Mouse (Mus musculus): Measurements from ENCODE around the gene Fbxo21.

Fbxo21 gene

DNA sequence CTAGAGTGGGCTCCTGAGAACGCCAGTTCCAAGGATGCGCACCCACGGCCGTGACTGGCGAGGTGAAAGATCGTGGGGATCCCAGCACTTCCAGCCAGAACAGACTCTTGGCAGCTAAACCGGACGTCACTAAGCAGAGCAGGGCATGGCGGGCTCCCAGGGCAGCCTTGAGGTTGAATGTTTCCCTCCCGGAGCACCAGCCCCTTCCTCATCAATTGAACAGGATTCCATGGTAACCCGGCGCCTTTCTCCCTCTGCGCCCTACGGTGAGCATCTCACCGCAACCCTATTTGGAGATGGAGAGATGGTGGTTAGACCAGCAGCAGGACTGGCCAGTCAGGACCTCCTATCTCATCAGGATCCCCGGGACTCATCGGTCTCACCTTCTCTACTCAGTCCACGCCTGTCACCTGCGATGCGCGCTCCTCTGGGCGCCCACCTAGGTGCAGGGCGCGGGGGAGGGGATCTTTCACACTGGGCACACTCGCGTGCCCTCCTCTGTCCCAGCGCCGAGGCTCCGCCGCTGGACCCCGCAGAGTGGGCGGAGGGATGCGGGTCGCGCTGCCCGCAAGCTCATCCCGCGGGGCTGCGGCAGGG lies 50.7 kb downstream of the Fbxo21 start:
- no peak for DNase-seq

DNA sequence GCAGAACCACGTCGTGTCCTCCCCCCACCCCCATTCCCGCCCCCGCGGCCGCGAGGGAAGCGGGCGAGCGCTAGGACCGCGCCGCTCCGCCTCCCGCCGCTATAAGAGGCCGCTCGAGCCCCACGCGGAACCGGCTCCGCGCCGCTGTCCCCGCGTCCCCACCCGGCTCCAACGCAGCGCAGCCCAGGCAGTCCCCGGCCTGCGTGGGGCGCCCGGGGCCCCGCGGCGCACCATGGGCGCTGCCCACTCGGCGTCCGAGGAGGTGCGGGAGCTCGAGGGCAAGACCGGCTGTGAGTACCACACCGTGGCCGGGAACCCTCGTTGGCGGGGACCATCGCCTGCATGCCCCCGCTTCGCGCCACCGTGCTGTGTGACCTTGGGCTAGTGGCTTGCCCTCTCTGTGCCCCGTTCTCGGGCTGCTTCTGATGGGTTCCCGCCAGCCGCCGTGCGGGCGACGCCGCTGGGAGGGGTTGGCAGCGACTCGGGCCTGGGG lies 51.2 kb downstream of the Fbxo21 start, which contains the start of gene Tesc:
Tesc (plus strand) TSS at position 46 of the 493 bp plus-strand sequence.
- no peak for DNase-seq

- DNase-seq = peak; percentile 96
Observed at GRCm38 (mm10) chr5:118028191-118029034, 51.9 kb downstream of the Fbxo21 start.

GRCm38 (mm10) chr5:118029035-118029408 lies 52.5 kb downstream of the Fbxo21 start:
- no peak for DNase-seq

DNA sequence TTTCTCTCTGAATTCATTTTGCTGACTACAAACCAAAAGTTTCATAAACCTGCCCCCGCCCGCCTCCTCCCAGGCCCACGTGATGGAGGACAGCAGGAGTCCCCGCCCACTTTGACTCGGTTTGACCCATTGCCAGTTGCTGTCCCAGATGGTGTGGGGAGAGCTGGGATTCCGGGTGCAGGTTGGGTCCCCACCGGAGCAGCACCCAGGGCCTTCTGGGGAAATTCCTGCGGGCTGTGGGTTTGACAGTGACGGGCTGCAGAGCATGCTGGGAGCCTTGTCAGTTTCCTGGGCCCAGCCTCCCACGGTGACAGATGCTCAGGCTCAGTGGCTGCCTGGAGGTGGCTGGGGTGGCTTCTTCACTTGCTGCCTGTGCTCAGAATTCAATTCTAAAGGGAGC lies 52.9 kb downstream of the Fbxo21 start:
- no peak for DNase-seq

DNA sequence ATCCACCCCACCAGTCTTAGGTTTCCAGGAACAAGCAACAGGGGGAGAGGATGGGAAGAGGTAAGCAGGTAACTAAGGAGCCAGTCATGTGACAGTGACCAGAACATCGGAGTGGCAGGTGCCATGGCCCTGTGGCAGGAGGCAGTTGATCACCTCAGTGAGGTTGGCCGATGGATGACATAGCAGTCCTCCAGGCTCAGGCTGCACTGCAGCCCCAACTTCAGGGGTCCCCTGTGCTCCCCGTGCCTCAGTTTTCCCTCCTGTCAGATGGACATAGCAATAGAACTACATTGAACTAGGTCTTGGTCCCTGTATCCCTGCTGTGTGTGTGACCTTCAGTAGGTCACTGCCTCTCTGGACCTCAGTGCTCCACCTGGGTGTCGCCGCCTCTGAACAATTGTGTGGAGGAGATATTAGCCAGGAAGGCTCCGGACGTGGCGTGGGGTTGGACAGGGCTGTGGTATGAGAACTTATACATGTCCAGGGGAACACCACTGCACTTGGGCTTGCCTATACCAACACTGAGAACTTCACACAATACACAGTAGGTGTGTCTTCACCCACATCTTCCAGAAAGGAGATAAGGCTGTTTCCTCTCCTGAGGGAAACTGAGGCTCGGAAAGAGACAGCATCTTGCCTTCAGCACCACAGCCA lies 53.6 kb downstream of the Fbxo21 start:
- DNase-seq = no peak

DNA sequence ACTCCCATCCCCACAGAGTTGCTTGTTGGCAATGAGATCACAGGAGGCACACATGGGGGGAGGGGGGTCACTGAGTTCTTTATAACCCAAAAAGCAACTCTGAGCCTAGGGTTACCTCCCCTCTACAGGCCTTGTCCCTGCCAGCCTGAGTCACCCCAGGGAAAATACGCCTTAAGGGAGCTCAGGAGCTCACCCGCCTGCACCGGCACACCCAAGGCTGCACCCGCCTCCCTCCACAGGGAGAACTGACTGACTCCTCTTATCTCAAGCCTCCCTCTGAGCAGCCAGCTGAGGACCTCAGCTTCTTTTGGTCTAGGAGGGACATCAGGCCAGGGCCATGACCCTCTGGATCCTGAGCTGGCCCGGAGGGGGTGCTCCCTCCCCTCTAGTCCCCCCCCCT lies 54.5 kb downstream of the Fbxo21 start:
- no peak for DNase-seq

DNA sequence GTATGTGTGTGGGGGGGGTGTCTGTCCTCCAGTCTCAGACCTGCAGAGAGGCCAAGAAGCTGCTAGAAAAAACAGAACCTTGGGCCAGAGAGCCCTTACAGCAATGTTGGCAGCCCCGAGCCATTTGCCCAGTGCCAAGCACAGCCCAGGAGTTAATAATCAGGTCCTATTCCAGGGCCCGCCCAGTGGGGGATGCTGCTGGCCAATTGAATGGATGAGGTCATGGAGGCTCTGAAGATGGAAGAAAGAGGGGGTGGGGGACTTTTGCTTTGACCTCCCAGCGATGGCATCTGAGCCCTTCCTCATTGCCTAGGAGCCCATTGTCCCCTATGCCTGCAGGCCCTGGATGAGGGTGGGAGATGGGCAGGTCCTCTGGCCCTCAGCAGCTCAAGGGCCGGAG lies 55.0 kb downstream of the Fbxo21 start:
- no peak for DNase-seq

GRCm38 (mm10) chr5:118033328-118033727 lies 56.8 kb downstream of the Fbxo21 start:
- DNase-seq = no peak

DNA sequence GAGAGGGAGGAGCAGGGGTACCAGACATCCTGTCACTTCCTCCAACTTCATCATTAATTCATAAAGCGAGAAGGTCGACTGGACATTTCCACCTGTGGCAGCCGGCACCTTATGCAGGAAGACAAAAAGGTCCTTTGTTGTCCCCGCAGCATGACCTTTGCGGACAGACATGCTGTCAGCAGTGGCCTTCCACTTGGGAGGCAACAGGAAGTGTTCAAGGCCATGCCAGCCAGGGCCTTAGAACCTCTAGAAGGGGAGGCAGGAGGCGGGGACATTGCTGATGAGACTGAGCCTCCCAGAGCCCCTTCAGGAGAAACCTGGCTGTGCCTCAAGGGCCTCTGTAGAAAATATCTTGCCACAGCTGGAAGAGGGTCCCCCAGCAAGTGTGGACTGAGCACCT lies 57.2 kb downstream of the Fbxo21 start:
- no peak for DNase-seq

- DNase-seq = no peak
Observed at GRCm38 (mm10) chr5:118034632-118035031, 58.1 kb downstream of the Fbxo21 start.

GRCm38 (mm10) chr5:118035786-118036185 lies 59.3 kb downstream of the Fbxo21 start:
- no peak for DNase-seq

DNA sequence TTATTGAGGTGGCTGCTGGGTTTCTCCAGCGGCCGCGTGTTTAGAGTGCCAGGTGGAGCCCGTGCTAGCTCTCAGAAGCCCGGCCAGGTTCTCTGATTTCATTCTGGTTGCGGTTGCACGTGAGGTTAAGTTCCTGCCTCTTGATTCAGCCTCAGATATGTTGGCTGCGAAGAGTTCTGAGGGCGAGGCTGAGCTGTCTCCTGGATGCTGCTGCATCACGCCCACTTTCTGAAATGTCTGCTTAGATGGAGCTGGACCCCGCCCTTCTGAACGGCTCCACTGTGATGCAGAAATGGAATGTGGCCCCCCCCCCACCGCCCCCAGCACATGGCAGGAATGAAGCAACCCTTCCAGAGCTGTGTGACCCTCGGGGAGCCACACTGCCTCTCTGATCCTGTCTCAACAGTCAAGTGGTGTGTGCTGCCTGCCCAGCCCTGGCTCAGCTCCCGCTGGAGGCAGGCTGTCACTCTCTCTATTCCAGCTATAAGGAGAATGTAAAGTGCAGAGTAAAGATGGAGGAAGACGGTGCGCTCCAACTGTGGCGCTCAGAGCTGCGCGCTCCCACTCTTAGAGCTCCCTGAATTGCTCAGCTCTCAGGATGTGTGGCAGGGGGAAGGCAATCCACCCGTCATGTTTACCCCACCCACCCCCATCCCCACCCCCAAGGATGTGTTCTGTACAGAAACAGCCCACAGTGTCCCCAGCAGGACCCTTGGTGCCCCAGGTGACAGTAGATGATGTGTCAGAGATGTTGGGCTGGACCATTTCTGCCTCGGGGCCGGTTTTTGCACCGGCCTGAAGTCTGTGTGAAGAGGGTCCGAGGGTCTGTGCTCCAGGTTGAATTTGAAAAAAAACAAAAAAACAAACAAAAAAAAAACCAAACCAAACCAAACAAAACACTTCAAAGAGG lies 60.6 kb downstream of the Fbxo21 start:
- DNase-seq = no peak

GRCm38 (mm10) chr5:118037798-118038484 lies 61.4 kb downstream of the Fbxo21 start:
- no peak for DNase-seq

DNA sequence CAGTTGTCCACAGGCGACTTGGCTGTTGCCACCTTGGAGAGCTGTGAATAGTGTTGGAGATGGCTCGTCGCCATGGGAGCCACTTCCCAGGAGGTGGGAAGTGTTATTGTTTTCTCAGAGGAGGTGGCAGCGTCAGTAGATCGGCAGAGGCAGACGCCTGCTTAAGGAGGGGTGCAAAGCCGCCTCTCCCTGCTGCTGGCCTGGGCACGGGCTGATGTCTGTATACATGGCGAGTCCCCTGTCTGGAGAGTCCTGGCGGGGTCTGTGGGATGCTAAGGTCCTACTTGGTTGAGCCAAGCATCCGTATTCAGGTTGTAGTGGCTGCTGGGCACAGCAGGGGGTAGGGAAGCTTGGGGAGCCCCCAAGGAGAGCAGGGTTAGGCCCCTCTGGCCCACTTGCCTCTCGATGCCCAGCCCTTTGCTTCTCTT lies 62.7 kb downstream of the Fbxo21 start:
- DNase-seq = no peak

GRCm38 (mm10) chr5:118042599-118042998 lies 66.1 kb downstream of the Fbxo21 start:
- DNase-seq = no peak

GRCm38 (mm10) chr5:118043761-118044160 lies 67.2 kb downstream of the Fbxo21 start:
- DNase-seq = no peak

DNA sequence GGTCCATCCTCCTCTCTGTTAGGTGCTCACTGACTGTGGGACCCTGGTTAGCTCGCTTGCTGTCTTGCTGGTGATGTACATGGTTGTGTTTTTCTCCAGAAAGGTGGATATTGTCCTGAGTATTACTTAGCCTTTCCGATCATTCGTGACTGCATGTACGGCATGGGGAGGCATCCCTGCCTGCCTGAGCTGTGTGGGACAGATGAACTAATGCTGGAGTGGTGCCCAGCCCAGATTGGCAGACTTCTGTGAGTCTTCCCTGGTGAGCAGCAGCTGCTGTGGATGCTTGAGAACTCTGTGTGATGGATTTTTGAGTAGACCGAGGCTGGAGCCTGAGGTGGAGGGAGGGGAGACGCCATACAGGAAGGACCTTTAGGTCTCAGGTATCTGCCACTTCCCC lies 68.4 kb downstream of the Fbxo21 start:
- DNase-seq = no peak

GRCm38 (mm10) chr5:118045385-118045784 lies 68.9 kb downstream of the Fbxo21 start:
- no peak for DNase-seq

GRCm38 (mm10) chr5:118047091-118047757 lies 70.7 kb downstream of the Fbxo21 start:
- DNase-seq = no peak

DNA sequence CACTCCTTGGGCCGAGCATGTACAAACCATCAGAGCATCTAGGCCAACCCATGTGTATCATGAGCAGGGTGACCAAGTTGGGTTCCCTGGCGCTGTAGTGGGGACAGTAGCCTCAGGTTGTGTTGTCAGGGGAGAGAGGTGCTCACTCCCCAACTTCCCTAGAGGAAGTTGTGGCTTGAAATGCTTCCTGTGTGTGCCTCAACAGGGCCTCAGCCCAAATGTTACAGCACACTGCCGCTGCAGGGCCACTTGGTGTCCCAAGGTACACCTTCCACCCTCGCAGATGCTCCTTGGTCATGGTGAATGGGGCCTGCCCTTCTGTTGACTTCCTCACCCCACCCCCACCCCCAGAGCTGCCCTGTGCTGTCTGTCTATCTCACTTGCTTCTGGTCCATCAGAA lies 71.9 kb downstream of the Fbxo21 start:
- DNase-seq = no peak
